Mouse (Mus musculus) bone marrow, adult 2 months (tissue): Measurements from ENCODE around the gene Rpl3.

Source experiments
- CTCF ChIP-seq: fragments of 200-500 bp; IDR thresholded peaks from 2 replicates; pipeline ENCODE4 v1.5.1; 2011; ENCODE audit warnings: low read length, control low read depth; ENCODE audit not compliant: control insufficient read depth, insufficient read depth
- POLR2A ChIP-seq: fragments of 200-500 bp; IDR thresholded peaks from 2 replicates; pipeline ENCODE4 v1.6.1; 2011; ENCODE audit warnings: low read depth, mild to moderate bottlenecking, control low read depth, low read length, borderline replicate concordance; ENCODE audit not compliant: control insufficient read depth

- TF ChIP-seq CTCF (no peak), POLR2A (no peak)
Measured at GRCm38 (mm10) chr15:80074663-80075373, 16.9 kb downstream of the Rpl3 start.
